Mouse (Mus musculus): Measurements from ENCODE around the gene Otos. TPM values are rescaled to one million over a fixed set of nuclear protein-coding genes. Genes with fewer than 3 reads are reported as not detected.

The Otos gene
- 0.43 TPM in 1 of 2 replicates, not detected in the other for polyA plus RNA-seq (2014; fragmentation: Nextera tagmentation; extraction: Ambion mirVana)

DNA sequence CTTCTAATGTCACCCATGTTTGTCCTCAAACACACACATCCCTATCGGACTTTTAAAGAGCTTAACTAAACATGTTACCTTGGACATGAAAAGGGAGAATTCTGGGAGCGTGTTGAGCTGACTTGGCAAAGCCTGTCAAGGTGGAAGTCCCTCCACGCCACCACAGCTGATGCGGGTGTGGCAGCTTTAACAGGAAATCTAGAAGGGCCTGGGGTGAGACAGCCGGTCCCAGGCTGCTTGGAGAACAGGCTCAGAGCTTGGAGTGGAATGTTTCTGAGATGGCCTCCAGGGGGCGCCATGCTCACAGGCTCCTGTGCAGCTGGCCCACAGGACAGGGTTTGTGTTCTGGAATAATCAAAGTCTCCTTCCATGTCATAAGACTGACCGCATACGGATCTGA is at the start of gene Otos:
Otos (minus strand) TSS at position 169 of the 400 bp plus-strand sequence.
- Histone ChIP-seq H3K4me3 (ENCODE audit: low read length) (no peak within 1 kb of the TSS), H3K4me2 (replicated peaks; ENCODE audit: low read depth, low read length) (peak within 1 kb of the TSS; percentile 17; the same call in 1 of the 2 replicates), H3K27ac (ENCODE audit: low read depth, low read length) (no peak within 1 kb of the TSS), H3K36me3 (ENCODE audit: control insufficient read depth, insufficient read depth, low read length) (no peaks in the 10 kb centered on the region), H3K4me1 (ENCODE audit: control insufficient read depth, insufficient read depth, low read length) (peaks cover 8% of the 10 kb centered on the region; the same call in 1 of the 2 replicates), H3K27me3 (ENCODE audit: control insufficient read depth, insufficient read depth, low read length) (no peaks in the 10 kb centered on the region), H3K9ac (ENCODE audit: low read depth, low read length) (0 out of 2 replicates have a peak within 1 kb of the TSS, but pooled peaks have one; percentile 28), H3K9me3 (ENCODE audit: control insufficient read depth, low read length) (no peaks in the 10 kb centered on the region)
- WGBS, result 26% methylated on average over 8 of the region's 8 CpGs
- ATAC-seq (ENCODE audit: low FRiP score, low TSS enrichment), result peak; percentile 67

DNA sequence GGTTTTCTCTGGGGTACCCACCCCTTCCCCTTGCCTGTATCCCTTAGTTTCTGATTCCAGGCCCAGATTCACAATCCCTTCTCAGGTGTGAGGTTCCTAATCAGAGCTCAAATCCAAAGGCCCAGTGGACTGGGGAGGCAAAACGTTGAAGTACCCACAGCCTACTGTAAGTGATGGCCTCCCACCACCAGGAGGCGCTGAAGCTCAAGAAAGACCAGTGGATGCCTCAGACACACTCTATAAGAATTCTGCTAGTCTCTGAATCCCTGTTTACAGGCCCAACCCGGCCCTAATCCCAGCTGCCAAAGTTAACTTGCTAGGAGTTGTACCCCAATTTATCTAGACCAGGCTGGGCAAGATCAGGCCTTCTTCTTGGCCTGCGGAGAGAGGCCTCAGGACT is 48.2 kb upstream of the Otos start:
- H3K4me2 ChIP-seq (replicated peaks; ENCODE audit: low read depth, low read length), result no peak overlapping the region
- no peak overlapping the region for H3K4me3 ChIP-seq (ENCODE audit: low read length)
- H3K9ac ChIP-seq (ENCODE audit: low read depth, low read length), result no peak overlapping the region
- H3K36me3 ChIP-seq (ENCODE audit: control insufficient read depth, insufficient read depth, low read length), result no peaks in the 10 kb centered on the region
- H3K27me3 ChIP-seq (ENCODE audit: control insufficient read depth, insufficient read depth, low read length), result no peaks in the 10 kb centered on the region
- no peak overlapping the region for H3K27ac ChIP-seq (ENCODE audit: low read depth, low read length)
- H3K4me1 ChIP-seq (ENCODE audit: control insufficient read depth, insufficient read depth, low read length), result peaks cover 18% of the 10 kb centered on the region; the same call in 1 of the 2 replicates
- 39% methylated on average over 4 of the region's 4 CpGs for WGBS
- H3K9me3 ChIP-seq (ENCODE audit: control insufficient read depth, low read length), result no peaks in the 10 kb centered on the region
- ATAC-seq (ENCODE audit: low FRiP score, low TSS enrichment), result no peak

- H3K27me3 ChIP-seq (ENCODE audit: control insufficient read depth, insufficient read depth, low read length), result peaks cover 3% of the 10 kb centered on the region; the same call in 1 of the 2 replicates
- H3K4me3 ChIP-seq (ENCODE audit: low read length), result no peak overlapping the region
- no peak overlapping the region for H3K27ac ChIP-seq (ENCODE audit: low read depth, low read length)
- H3K9ac ChIP-seq (ENCODE audit: low read depth, low read length), result no peak overlapping the region
- H3K4me1 ChIP-seq (ENCODE audit: control insufficient read depth, insufficient read depth, low read length), result peaks cover 15% of the 10 kb centered on the region; the same call in 1 of the 2 replicates
- H3K9me3 ChIP-seq (ENCODE audit: control insufficient read depth, low read length), result no peaks in the 10 kb centered on the region
- H3K4me2 ChIP-seq (replicated peaks; ENCODE audit: low read depth, low read length), result no peak overlapping the region
- no peaks in the 10 kb centered on the region for H3K36me3 ChIP-seq (ENCODE audit: control insufficient read depth, insufficient read depth, low read length)
- no peak for ATAC-seq (ENCODE audit: low FRiP score, low TSS enrichment)
- WGBS, result 87% methylated on average over 5 of the region's 5 CpGs
These were observed 47.1 kb upstream of the Otos start for GRCm38 (mm10) chr1:92695751-92696150.

DNA sequence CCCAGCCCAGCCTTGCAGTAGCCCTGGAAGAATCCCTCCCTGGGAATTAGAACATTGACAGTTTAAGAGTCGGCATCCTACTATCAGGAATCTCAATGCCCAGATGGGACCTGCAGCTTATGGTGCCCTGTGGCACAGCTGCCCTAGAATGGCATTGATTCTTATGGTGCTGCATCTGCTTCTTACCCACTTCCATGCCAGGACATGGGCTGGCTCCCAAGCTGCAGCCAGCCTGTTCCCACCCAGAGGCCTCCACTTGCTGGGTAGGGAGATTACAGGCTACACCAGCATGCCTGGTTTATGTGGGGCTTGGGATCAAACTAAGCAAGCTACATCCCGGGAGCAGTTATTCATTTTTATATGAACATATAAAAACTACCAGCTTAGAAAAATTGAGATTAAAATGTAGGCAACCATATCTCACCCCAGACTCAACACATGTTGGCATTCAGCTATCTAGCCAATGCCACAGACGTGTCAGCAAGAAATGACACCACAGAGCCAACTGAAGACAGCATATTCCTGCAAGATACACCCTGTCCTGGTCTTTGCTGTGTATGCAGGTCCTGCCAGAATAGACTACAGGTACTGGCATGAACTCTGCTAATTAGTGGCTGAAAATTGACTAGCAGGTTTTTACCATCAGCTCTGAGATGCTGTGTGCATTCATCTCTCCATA is 42.7 kb upstream of the Otos start:
- Histone ChIP-seq H3K9me3 (ENCODE audit: control insufficient read depth, low read length) (no peaks in the 10 kb centered on the region), H3K27ac (ENCODE audit: low read depth, low read length) (no peak overlapping the region), H3K4me1 (ENCODE audit: control insufficient read depth, insufficient read depth, low read length) (peaks cover 10% of the 10 kb centered on the region), H3K4me3 (ENCODE audit: low read length) (no peak overlapping the region), H3K36me3 (ENCODE audit: control insufficient read depth, insufficient read depth, low read length) (no peaks in the 10 kb centered on the region), H3K27me3 (ENCODE audit: control insufficient read depth, insufficient read depth, low read length) (peaks cover 5% of the 10 kb centered on the region), H3K4me2 (replicated peaks; ENCODE audit: low read depth, low read length) (no peak overlapping the region), H3K9ac (ENCODE audit: low read depth, low read length) (no peak overlapping the region)
- ATAC-seq (ENCODE audit: low FRiP score, low TSS enrichment), result no peak
- 86% methylated on average over 3 of the region's 3 CpGs for WGBS

DNA sequence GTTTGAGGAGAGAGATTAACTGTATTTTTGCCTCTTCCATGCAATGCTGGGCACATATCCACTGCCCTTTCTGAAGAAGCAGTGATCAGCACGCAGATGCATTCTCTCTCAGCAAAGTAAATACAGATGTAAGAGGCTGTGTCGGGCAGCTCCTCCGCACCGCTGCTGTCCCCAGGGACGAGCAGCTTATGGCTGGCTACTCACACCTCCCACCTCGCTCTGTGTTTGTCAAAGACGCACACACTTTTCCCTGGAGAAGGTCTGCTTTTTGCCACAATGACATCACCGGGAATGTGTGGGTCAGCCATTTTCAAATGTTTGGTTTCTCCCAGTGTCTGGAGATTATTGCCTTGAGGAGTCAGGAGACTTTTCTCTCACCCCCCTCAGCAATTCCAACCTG is 38.4 kb upstream of the Otos start:
- H3K27me3 ChIP-seq (ENCODE audit: control insufficient read depth, insufficient read depth, low read length), result peaks cover 5% of the 10 kb centered on the region
- H3K9ac ChIP-seq (ENCODE audit: low read depth, low read length), result no peak overlapping the region
- H3K36me3 ChIP-seq (ENCODE audit: control insufficient read depth, insufficient read depth, low read length), result no peaks in the 10 kb centered on the region
- peak overlapping the region; percentile 24; the same call in 1 of the 2 replicates for H3K27ac ChIP-seq (ENCODE audit: low read depth, low read length)
- H3K4me1 ChIP-seq (ENCODE audit: control insufficient read depth, insufficient read depth, low read length), result peaks cover 20% of the 10 kb centered on the region
- no peak overlapping the region for H3K4me3 ChIP-seq (ENCODE audit: low read length)
- peak; percentile 48; the same call in 1 of the 2 replicates for ATAC-seq (ENCODE audit: low FRiP score, low TSS enrichment)
- H3K4me2 ChIP-seq (replicated peaks; ENCODE audit: low read depth, low read length), result no peak overlapping the region
- no peaks in the 10 kb centered on the region for H3K9me3 ChIP-seq (ENCODE audit: control insufficient read depth, low read length)
- WGBS, result 16% methylated on average over 8 of the region's 8 CpGs

GRCm38 (mm10) chr1:92683151-92683550 is 34.5 kb upstream of the Otos start:
- H3K36me3 ChIP-seq (ENCODE audit: control insufficient read depth, insufficient read depth, low read length), result no peaks in the 10 kb centered on the region
- peaks cover 26% of the 10 kb centered on the region for H3K4me1 ChIP-seq (ENCODE audit: control insufficient read depth, insufficient read depth, low read length)
- WGBS, result 88% methylated on average over 8 of the region's 8 CpGs
- H3K27me3 ChIP-seq (ENCODE audit: control insufficient read depth, insufficient read depth, low read length), result no peaks in the 10 kb centered on the region
- H3K9me3 ChIP-seq (ENCODE audit: control insufficient read depth, low read length), result no peaks in the 10 kb centered on the region
- ATAC-seq (ENCODE audit: low FRiP score, low TSS enrichment), result no peak
- H3K9ac ChIP-seq (ENCODE audit: low read depth, low read length), result no peak overlapping the region
- H3K27ac ChIP-seq (ENCODE audit: low read depth, low read length), result no peak overlapping the region
- no peak overlapping the region for H3K4me3 ChIP-seq (ENCODE audit: low read length)
- no peak overlapping the region for H3K4me2 ChIP-seq (replicated peaks; ENCODE audit: low read depth, low read length)

- Histone ChIP-seq H3K9ac (ENCODE audit: low read depth, low read length) (no peak overlapping the region), H3K4me1 (ENCODE audit: control insufficient read depth, insufficient read depth, low read length) (peaks cover 13% of the 10 kb centered on the region), H3K27ac (ENCODE audit: low read depth, low read length) (no peak overlapping the region), H3K9me3 (ENCODE audit: control insufficient read depth, low read length) (no peaks in the 10 kb centered on the region), H3K36me3 (ENCODE audit: control insufficient read depth, insufficient read depth, low read length) (no peaks in the 10 kb centered on the region), H3K4me2 (replicated peaks; ENCODE audit: low read depth, low read length) (0 out of 2 replicates have a peak overlapping the region, but pooled peaks have one; percentile 8), H3K4me3 (ENCODE audit: low read length) (no peak overlapping the region), H3K27me3 (ENCODE audit: control insufficient read depth, insufficient read depth, low read length) (no peaks in the 10 kb centered on the region)
- WGBS, result 13% methylated on average over 16 of the region's 16 CpGs
- peak; percentile 89 for ATAC-seq (ENCODE audit: low FRiP score, low TSS enrichment)
These were observed 32.3 kb upstream of the Otos start for GRCm38 (mm10) chr1:92680668-92681603.

DNA sequence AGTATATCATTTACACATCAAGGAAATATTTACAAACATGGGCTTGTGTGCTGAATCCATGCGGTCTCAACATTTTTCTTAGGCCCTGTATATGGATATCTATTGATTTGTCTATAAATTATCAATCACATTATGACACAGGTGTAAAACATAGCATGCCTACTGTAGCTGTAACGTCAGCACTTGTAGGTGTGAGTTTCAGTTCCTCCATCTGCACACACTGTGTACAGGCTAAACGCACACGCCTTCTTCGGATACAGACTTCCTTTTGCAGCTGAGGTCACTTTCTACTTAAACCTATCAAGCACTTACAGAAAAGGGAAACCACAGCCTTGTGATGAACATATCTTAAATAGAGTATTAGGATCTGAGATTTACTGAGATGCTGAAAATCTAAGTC is 30.1 kb upstream of the Otos start:
- Histone ChIP-seq H3K4me3 (ENCODE audit: low read length) (no peak overlapping the region), H3K27ac (ENCODE audit: low read depth, low read length) (no peak overlapping the region), H3K27me3 (ENCODE audit: control insufficient read depth, insufficient read depth, low read length) (no peaks in the 10 kb centered on the region), H3K36me3 (ENCODE audit: control insufficient read depth, insufficient read depth, low read length) (no peaks in the 10 kb centered on the region), H3K9ac (ENCODE audit: low read depth, low read length) (no peak overlapping the region), H3K9me3 (ENCODE audit: control insufficient read depth, low read length) (no peaks in the 10 kb centered on the region), H3K4me2 (replicated peaks; ENCODE audit: low read depth, low read length) (no peak overlapping the region), H3K4me1 (ENCODE audit: control insufficient read depth, insufficient read depth, low read length) (peaks cover 12% of the 10 kb centered on the region)
- 87% methylated on average over 5 of the region's 5 CpGs for WGBS
- no peak for ATAC-seq (ENCODE audit: low FRiP score, low TSS enrichment)

- Histone ChIP-seq H3K27ac (ENCODE audit: low read depth, low read length) (no peak overlapping the region), H3K27me3 (ENCODE audit: control insufficient read depth, insufficient read depth, low read length) (no peaks in the 10 kb centered on the region), H3K4me1 (ENCODE audit: control insufficient read depth, insufficient read depth, low read length) (peaks cover 6% of the 10 kb centered on the region; the same call in 1 of the 2 replicates), H3K9ac (ENCODE audit: low read depth, low read length) (no peak overlapping the region), H3K36me3 (ENCODE audit: control insufficient read depth, insufficient read depth, low read length) (no peaks in the 10 kb centered on the region), H3K4me2 (replicated peaks; ENCODE audit: low read depth, low read length) (no peak overlapping the region), H3K4me3 (ENCODE audit: low read length) (no peak overlapping the region), H3K9me3 (ENCODE audit: control insufficient read depth, low read length) (no peaks in the 10 kb centered on the region)
- WGBS, result 68% methylated on average over 3 of the region's 3 CpGs
- ATAC-seq (ENCODE audit: low FRiP score, low TSS enrichment), result no peak
These were observed 28.0 kb upstream of the Otos start for GRCm38 (mm10) chr1:92676676-92676975.

All from kidney, embryonic 14.5 days (tissue).